ENCODE assay signal across 8 mouse cellular contexts in the genomic region with DNA sequence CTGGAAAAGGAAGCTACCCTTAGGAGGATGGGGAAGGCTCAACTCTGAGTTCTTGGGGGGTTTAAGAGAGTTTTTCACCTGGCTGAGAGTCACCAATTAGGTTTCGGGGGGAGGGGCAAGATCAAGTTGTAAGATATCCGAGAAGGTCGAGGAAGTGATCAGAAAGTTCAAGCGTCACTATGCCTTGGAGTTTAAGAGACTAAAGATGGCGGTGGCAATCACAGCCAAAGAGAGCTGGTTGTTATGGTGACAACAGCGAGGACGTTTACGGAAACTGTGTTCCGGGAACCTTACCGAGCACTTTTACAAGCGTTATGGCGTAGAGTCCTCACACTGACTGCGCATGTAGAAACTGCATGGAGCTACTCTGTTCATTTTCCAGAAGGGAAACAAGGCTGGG. TPM values are rescaled to one million over a fixed set of nuclear protein-coding genes. Genes with fewer than 3 reads are reported as not detected.
DNase-seq lines count a peak whose midpoint lies in the region; ATAC-seq lines count a peak whose summit lies in the region.

No protein-coding gene starts in this region.

- no peaks in the 10 kb centered on the region for H3K36me3 ChIP-seq in forebrain, embryonic 14.5 days (ENCODE audit: control insufficient read depth, insufficient read depth, low read length)
- no peaks in the 10 kb centered on the region for H3K36me3 ChIP-seq in intestine, embryonic 16.5 days (ENCODE audit: control insufficient read depth, insufficient read depth, low read length)

- intact Hi-C loops in gastrocnemius, postnatal 36 days (cut with DNase I) = no loop called here

- no peaks in the 10 kb centered on the region for H3K9me3 ChIP-seq in forebrain, embryonic 14.5 days (replicated peaks; ENCODE audit: control insufficient read depth, low read length)
- H3K9me3 ChIP-seq in intestine, embryonic 16.5 days (ENCODE audit: control insufficient read depth, low read length) = no peaks in the 10 kb centered on the region

- H3K9ac ChIP-seq in forebrain, embryonic 14.5 days (ENCODE audit: low read length) = peak overlapping the region; percentile 4; the same call in 1 of the 2 replicates
- no peak overlapping the region; the same call in 1 of the 2 replicates for H3K9ac ChIP-seq in intestine, embryonic 16.5 days (ENCODE audit: low read depth, low read length)

- peak; percentile 52 for ATAC-seq in forebrain, embryonic 14.5 days
- peak; percentile 34; the same call in 1 of the 2 replicates for ATAC-seq in intestine, embryonic 16.5 days

- peak overlapping the region; percentile 85 for H3K27ac ChIP-seq in forebrain, embryonic 14.5 days (ENCODE audit: low read depth, low read length)
- H3K27ac ChIP-seq in intestine, embryonic 16.5 days (ENCODE audit: low read length) = no peak overlapping the region

- DNase-seq in adrenal gland, postnatal 36 days = peak; percentile 29 to 41
- DNase-seq in adrenal gland, postnatal 25 days = no peak
- peak; percentile 86 for DNase-seq in CD4-positive, CD25-positive, alpha-beta regulatory T cell, adult 2 months (ENCODE audit: low read depth, low spot score)
- peak; percentile 83 for DNase-seq in forebrain, embryonic 14.5 days (ENCODE audit: low spot score)
- DNase-seq in lung, postnatal 10 days = peak; percentile 33
- peak; percentile 11 for DNase-seq in right cerebral cortex, postnatal 14 days
- no peak for DNase-seq in gastrocnemius, postnatal 36 days

- 14% methylated on average over 13 of the region's 13 CpGs for WGBS in forebrain, embryonic 14.5 days
- WGBS in intestine, embryonic 16.5 days = 20% methylated on average over 13 of the region's 13 CpGs

- 0 out of 2 replicates have a peak, but pooled peaks cover 2% of the 10 kb centered on the region for H3K27me3 ChIP-seq in forebrain, embryonic 14.5 days (replicated peaks; ENCODE audit: control insufficient read depth, insufficient read depth, low read length)
- H3K27me3 ChIP-seq in intestine, embryonic 16.5 days (replicated peaks; ENCODE audit: control insufficient read depth, insufficient read depth, low read length) = no peaks in the 10 kb centered on the region

- H3K4me1 ChIP-seq in forebrain, embryonic 14.5 days (ENCODE audit: control insufficient read depth, insufficient read depth, low read length) = peaks cover 29% of the 10 kb centered on the region
- H3K4me1 ChIP-seq in intestine, embryonic 16.5 days (ENCODE audit: control insufficient read depth, insufficient read depth, low read length) = peaks cover 12% of the 10 kb centered on the region

- H3K4me3 ChIP-seq in forebrain, embryonic 14.5 days (ENCODE audit: low read depth, low read length) = peak overlapping the region; percentile 5; the same call in 1 of the 2 replicates
- no peak overlapping the region for H3K4me3 ChIP-seq in intestine, embryonic 16.5 days (ENCODE audit: low read length)

- peak overlapping the region; percentile 50 for H3K4me2 ChIP-seq in forebrain, embryonic 14.5 days (ENCODE audit: low read length)
- peak overlapping the region; percentile 20 for H3K4me2 ChIP-seq in intestine, embryonic 16.5 days (ENCODE audit: low read depth, low read length)

RNA-seq across cellular contexts. Expression of a gene that starts 39.0 kb away (rescaled TPM):
- 10 to 100 TPM; 39.9 to 45.8 TPM for total RNA-seq in adrenal gland, postnatal 36 days (2021)
- 52.4 and 64.5 TPM in 2 replicates for total RNA-seq in adrenal gland, postnatal 25 days (2021)
- 33.1 and 41.1 TPM in 2 replicates for polyA plus RNA-seq in forebrain, embryonic 14.5 days (2014; fragmentation: Nextera tagmentation; extraction: Ambion mirVana)
- 33.9 and 39.0 TPM in 2 replicates for polyA plus RNA-seq in intestine, embryonic 16.5 days (2015; fragmentation: Nextera tagmentation; extraction: Ambion mirVana)
- total RNA-seq in gastrocnemius, postnatal 36 days (2021) = 10 to 100 TPM; 15.5 to 22.5 TPM

Comparison
In these comparisons a context has a peak if more than half of its experiments do, and no peak if none do; other contexts are left out.
1. DNase-seq: peak in adrenal gland, postnatal 36 days (2 of 2), CD4-positive, CD25-positive, alpha-beta regulatory T cell, adult 2 months (single experiment), forebrain, embryonic 14.5 days (single experiment), lung, postnatal 10 days (single experiment) and right cerebral cortex, postnatal 14 days (single experiment); none in adrenal gland, postnatal 25 days (single experiment) and gastrocnemius, postnatal 36 days (0 of 2).